Mouse (Mus musculus): Measurements from ENCODE around the gene Pcsk6.

Gene Pcsk6

GRCm38 (mm10) chr7:65880666-65881289, 19.2 kb downstream of the Pcsk6 start:
- no peak for ATAC-seq (ENCODE audit: insufficient number of reproducible peaks, low FRiP score, low TSS enrichment)

- ATAC-seq (ENCODE audit: insufficient number of reproducible peaks, low FRiP score, low TSS enrichment): no peak
Measured at GRCm38 (mm10) chr7:65881290-65881688, 19.8 kb downstream of the Pcsk6 start.

GRCm38 (mm10) chr7:65884928-65885327, 23.4 kb downstream of the Pcsk6 start:
- no peak for ATAC-seq (ENCODE audit: insufficient number of reproducible peaks, low FRiP score, low TSS enrichment)

- no peak for ATAC-seq (ENCODE audit: insufficient number of reproducible peaks, low FRiP score, low TSS enrichment)
Measured at GRCm38 (mm10) chr7:65885819-65886218, 24.3 kb downstream of the Pcsk6 start.

GRCm38 (mm10) chr7:65891831-65892230, 30.3 kb downstream of the Pcsk6 start:
- no peak for ATAC-seq (ENCODE audit: insufficient number of reproducible peaks, low FRiP score, low TSS enrichment)

GRCm38 (mm10) chr7:65892264-65892828, 30.8 kb downstream of the Pcsk6 start:
- peak; percentile 66; the same call in 1 of the 2 replicates for ATAC-seq (ENCODE audit: insufficient number of reproducible peaks, low FRiP score, low TSS enrichment)

GRCm38 (mm10) chr7:65893546-65893945, 32.0 kb downstream of the Pcsk6 start:
- ATAC-seq (ENCODE audit: insufficient number of reproducible peaks, low FRiP score, low TSS enrichment): no peak

GRCm38 (mm10) chr7:65895262-65895661, 33.7 kb downstream of the Pcsk6 start:
- ATAC-seq (ENCODE audit: insufficient number of reproducible peaks, low FRiP score, low TSS enrichment): no peak

- ATAC-seq (ENCODE audit: insufficient number of reproducible peaks, low FRiP score, low TSS enrichment): no peak
Measured at GRCm38 (mm10) chr7:65901231-65901630, 39.7 kb downstream of the Pcsk6 start.

GRCm38 (mm10) chr7:65902471-65903180, 41.1 kb downstream of the Pcsk6 start:
- peak; percentile 63 for ATAC-seq (ENCODE audit: insufficient number of reproducible peaks, low FRiP score, low TSS enrichment)

- ATAC-seq (ENCODE audit: insufficient number of reproducible peaks, low FRiP score, low TSS enrichment): no peak
Measured at GRCm38 (mm10) chr7:65903456-65903855, 41.9 kb downstream of the Pcsk6 start.

GRCm38 (mm10) chr7:65906528-65907272, 45.2 kb downstream of the Pcsk6 start:
- no peak for ATAC-seq (ENCODE audit: insufficient number of reproducible peaks, low FRiP score, low TSS enrichment)

- no peak for ATAC-seq (ENCODE audit: insufficient number of reproducible peaks, low FRiP score, low TSS enrichment)
Measured at GRCm38 (mm10) chr7:65909343-65910127, 48.0 kb downstream of the Pcsk6 start.

GRCm38 (mm10) chr7:65913088-65913610, 51.6 kb downstream of the Pcsk6 start:
- no peak for ATAC-seq (ENCODE audit: insufficient number of reproducible peaks, low FRiP score, low TSS enrichment)

GRCm38 (mm10) chr7:65914761-65915301, 53.3 kb downstream of the Pcsk6 start:
- ATAC-seq (ENCODE audit: insufficient number of reproducible peaks, low FRiP score, low TSS enrichment): no peak

GRCm38 (mm10) chr7:65915821-65916220, 54.3 kb downstream of the Pcsk6 start:
- ATAC-seq (ENCODE audit: insufficient number of reproducible peaks, low FRiP score, low TSS enrichment): no peak

- no peak for ATAC-seq (ENCODE audit: insufficient number of reproducible peaks, low FRiP score, low TSS enrichment)
Measured at GRCm38 (mm10) chr7:65916566-65916965, 55.0 kb downstream of the Pcsk6 start.

- ATAC-seq (ENCODE audit: insufficient number of reproducible peaks, low FRiP score, low TSS enrichment): no peak
Measured at GRCm38 (mm10) chr7:65918431-65918830, 56.9 kb downstream of the Pcsk6 start.

GRCm38 (mm10) chr7:65929398-65929797, 67.9 kb downstream of the Pcsk6 start:
- no peak for ATAC-seq (ENCODE audit: insufficient number of reproducible peaks, low FRiP score, low TSS enrichment)

GRCm38 (mm10) chr7:65930478-65930877, 68.9 kb downstream of the Pcsk6 start:
- ATAC-seq (ENCODE audit: insufficient number of reproducible peaks, low FRiP score, low TSS enrichment): peak; percentile 24; the same call in 1 of the 2 replicates
